Mouse (Mus musculus): ENCODE measurements at regions not wholly inside any gene's neighbourhood (a gene's known extent, or its start where the extent isn't known, plus 50 kb on each side); places are given as distances from the start of the nearest gene placed in this dataset.

DNA sequence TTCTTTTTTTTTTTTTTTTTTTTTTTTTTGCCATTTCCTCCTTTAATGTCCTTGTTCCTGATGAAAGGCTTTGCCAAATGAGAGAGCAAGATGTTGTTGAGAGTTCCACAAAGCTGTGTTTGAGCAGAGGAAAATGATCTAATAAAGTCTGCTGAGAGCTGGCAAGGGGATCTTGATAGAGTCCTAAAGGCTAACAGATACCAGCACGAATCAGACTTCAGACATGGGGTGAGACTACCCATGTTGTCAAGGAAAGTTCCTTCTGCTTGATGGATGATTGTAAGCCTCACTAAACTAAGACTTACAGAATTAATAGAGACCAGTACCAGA lies 665.2 kb upstream of the Fam92a start:
- intact Hi-C loops (cut with DNase I) = no loop called here
- DNase-seq (ENCODE audit: low spot score) = no peak

DNA sequence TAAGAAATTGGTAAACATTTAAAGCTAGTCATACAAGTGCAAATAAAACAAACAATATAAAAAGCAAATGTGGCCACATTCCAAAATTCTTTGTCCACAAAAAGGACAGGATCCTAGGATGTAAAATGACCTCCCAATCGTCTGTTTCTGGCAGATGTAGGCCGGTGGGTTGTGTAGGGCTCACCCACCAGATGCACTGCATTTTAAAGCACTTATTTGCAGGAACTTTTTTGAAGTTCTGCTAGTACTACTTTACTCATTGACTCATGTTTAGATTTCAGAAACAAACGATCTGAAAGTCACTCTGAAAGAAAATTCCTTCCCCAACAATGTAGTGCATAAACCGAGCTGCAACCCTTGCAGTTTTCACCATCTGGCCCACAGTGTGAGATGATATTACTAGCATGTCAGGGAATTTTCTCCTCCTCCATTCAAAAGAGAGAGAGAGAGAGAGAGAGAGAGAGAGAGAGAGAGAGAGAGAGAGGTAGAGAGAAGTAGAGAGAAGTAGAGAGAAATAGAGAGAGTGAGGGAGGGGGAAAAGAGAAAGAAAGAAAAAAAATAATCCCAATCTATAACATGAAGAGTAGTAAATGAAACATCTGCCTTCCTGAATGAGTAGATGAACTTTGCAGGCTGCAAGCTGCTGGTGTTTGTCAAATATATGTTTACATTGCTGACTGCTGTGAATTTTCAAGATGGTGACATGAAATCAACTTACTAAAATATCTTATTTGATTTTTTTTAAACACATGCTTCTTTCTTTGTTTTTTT lies 664.7 kb upstream of the Fam92a start:
- no peak for DNase-seq (ENCODE audit: low spot score)
- intact Hi-C loops (cut with DNase I) = no loop called here

DNA sequence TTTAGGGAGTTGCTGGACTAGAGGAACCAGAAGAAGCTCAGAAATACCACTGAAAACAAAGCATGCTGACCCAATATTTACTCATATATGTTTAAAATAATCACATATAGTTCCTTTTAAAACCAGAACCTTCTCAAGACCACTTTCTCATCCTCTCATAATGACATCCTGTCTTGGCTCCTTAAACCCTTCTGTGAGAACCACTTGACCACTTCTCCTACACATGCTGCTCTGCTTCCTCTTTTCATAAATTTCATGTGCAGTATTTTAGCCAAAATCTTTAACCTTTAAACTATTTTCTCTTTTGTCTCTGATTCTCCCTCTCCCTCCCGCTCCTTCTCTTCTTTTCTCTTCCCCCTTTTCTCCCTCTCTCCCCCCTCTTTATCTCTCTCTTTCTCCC lies 654.6 kb upstream of the Fam92a start:
- intact Hi-C loops (cut with DNase I) = no loop called here
- no peak for DNase-seq (ENCODE audit: low spot score)

DNA sequence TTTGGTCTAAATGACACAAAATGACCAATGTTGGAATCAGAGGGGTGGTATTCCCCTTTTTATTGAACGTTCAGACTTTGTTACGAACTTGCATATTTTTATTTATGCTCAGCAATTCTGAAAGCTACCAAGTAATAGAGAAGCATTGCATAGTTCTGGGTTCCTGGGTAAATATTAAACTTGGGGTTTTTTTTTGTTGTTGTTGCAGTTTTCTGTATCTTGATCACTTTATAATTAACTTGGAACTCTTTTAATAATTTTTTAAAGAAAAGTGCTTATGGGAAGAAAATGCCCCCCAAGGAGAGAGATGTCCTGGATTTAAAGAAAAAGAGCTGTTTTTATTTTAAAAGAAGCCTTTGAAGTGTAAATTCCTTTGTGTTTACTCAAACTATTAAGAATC lies 642.4 kb upstream of the Fam92a start:
- DNase-seq (ENCODE audit: low spot score) = no peak
- intact Hi-C loops (cut with DNase I) = no loop called here

DNA sequence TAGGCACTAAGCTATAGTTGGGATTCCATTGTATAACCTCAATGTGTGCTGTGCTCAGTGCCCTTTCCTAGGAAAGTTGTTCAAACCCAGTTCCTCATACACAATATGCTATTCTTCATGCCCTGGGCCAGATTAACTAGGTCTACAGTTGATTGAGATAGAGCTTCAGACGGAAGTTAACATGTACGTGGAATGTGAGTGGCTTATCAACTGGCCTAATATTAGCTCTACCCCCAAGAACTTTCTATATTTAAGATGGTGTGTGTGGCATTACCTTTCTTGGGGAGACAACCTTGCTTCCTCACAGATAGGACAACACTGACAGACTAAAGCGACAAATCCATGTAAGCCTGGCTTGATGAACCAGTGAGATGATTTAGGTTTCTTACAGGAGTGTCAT lies 629.4 kb upstream of the Fam92a start:
- intact Hi-C loops (cut with DNase I) = no loop called here
- no peak for DNase-seq (ENCODE audit: low spot score)

DNA sequence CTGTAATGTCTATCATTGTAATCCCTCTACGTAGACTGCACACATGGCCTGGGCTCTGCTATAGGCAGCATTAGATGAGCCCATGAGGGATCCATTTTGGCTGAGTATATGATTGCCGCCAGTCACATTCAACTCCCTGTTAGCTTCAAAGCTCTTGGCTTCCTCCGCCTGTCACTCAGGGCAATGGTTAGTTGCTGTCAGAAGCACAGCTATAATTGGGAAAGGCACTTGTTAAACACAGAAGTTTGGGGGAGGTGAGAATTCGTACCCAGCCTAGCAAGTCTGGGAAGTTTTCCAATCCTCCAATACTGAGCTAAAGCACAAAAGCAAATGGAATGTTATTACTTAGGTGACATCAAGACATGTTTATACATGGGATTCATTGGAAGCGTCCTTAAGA lies 627.7 kb upstream of the Fam92a start:
- intact Hi-C loops (cut with DNase I) = no loop called here
- DNase-seq (ENCODE audit: low spot score) = no peak

DNA sequence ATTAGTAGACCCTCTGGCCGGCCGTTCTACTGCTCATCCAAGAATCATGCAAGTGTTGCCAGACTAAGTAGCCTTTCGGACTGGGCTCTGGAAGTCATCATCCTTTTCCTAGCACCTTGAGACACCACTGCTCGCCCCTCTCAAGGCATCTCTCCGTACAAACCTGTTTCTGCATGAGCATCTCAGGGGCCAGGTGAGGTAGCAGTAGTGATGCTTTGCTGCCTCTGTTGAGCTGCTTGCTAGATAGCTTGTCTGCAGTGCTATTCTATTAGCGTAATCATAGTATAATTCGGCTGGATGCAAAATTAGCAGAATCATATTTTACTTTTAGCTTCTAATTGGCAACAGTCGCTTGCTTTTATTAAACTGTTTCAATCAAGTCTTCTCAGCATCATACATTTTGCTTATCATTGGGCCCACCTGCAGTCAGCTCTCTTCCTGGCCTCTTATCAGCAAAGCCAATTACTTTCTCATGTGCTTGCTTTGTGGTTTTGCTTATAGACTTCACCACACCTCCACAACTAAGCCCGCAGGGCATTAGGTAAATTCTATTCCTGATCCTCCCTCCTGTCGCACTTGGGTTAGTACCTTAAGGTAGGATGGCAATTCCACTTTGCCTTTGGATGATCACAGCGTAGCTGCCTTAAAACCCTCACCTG lies 621.1 kb upstream of the Fam92a start:
- DNase-seq (ENCODE audit: low spot score) = no peak
- intact Hi-C loops (cut with DNase I) = no loop called here

DNA sequence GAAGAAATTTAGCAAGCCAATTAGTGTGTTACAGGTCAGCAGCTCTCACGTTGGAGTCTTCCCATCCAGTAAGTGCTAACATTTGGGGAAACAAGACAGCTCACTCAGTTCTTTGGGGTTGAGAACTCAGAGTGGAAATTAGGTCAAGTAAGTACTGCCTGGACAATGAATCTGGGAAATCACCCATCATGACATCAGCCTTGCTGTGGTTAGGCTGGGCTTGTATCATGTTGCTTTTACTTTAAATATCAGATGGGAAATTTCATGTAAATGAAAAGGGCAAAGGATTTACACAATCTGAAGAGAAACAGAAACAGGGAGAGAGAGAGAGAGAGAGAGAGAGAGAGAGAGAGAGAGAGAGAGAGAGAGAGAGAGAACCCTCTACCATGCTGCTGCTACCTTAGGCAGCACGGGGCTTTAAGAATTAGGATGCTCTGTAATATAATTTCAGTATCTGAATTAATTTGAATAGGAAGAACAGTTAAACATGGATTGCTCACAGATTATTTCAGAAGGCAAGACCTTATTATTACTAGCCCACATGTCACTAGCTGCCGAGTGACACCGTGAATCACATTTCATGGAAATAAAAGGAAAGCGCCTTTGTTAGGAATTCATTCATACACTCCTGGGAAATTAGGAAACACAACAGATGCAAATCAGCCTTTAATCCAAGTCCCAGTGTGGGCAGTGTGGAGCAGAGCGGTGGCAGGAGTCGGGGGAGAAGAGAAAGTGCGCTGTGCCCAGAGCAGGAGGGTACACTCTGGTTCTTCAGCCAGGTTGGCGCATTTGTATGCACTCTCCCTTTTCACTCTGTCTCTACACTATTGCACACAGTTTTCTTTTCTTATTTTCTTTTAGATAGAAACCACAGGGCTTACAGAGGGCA lies 620.2 kb upstream of the Fam92a start:
- DNase-seq (ENCODE audit: low spot score) = no peak
- intact Hi-C loops (cut with DNase I) = no loop called here

DNA sequence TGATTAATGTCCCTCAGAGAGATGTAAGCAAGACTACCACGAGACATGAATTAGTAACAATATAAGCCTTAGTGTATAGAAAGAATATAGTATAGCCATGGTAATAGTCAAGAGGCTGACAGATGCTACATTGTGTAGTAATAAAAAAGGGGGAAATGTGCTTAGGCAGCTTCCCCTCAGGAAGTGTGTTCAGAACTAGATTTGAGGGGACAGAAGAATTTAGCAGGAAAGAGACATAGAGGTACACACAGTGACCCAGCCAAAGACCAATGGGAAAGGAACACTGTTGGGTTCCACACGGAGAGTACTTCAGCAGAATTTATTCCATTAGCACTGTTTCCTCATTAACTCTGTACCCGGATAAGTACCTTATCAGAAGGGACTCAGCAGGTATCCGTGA lies 614.0 kb upstream of the Fam92a start:
- no peak for DNase-seq (ENCODE audit: low spot score)
- intact Hi-C loops (cut with DNase I) = no loop called here

DNA sequence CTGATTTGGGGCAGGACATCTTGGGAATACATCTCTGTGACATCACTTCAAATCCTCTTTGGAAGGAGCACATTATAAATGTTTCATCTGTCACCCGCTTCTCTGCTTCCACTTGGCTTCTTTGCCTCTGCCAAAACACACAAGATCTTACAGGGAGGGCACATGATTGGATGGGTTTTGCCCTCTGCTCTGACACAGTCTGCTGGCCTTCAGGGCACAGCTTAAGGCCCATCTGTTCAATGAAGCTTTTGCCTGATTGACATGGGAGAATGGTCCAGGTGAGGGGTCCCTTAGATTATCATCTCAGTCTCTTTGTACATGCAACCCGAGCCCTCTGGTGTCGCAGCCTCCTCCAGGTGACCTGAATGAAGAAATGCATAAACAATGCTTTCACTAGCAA lies 612.7 kb upstream of the Fam92a start:
- no peak for DNase-seq (ENCODE audit: low spot score)

DNA sequence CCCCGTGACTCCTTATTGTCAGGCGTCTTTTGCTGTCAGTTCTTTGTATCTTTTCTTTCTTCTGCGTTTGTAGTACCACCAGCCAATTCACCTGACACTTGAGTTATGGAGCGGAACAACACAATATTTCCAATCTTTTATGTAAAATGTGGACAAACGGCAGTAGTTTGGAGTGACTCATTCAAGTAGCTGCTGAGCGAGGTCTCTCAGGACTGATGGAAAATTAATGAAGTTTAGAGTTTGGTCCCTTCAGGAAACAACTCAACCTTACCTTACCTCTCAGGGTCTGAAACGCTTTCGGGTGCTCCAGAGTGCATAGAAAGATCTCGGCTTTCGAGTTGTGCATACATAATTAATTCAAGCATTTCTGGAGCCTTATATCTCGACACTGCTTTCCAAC lies 612.3 kb upstream of the Fam92a start:
- intact Hi-C loops (cut with DNase I) = no loop called here
- DNase-seq (ENCODE audit: low spot score) = no peak

More for the DNA sequence above, 612.7 kb upstream of the Fam92a start:
- intact Hi-C loops (cut with DNase I) = no loop called here

DNA sequence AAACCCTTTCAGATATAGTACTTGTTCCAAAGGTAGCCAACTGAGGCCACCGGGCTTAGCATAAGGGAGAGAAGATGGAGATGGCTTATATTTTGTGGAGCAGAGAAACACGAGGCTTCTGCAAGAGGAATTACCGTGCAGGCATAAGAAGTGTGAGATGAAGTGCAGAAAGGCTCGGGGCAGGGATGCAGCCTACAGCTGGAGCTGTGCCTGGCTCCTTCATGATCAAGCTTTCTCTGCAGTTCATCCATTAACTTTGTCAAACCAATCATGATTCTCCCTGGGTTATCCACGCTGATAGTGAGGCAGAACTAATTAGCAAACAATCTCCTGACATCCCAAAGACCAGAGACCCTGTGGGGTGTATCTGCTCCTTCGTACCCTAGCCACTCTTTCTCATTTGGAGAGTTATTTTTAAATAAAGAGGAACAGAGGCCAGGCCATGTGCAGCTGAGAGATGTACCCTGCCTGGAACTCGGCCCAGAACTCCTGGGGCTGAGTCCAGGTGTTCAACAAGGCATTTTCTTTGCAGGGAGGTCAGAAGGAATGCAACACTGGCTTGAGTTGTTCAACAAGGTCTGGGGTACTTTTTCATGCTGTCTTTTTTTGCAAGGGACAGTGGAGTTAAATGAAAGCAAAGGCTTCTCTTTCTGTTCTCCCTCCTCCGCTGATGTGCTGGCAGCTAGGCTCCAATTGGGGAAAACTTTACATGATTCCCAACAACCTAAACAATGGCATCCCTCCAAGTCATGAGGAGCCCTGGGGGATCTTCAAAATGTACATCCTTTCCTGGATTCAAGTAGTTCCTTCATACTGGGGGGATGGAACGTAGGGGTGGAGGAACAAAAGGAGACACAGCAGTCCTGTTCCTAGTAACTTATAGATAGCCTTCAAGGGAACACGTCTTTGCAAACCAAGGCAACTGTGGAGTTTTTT lies 610.4 kb upstream of the Fam92a start:
- intact Hi-C loops (cut with DNase I) = no loop called here

DNA sequence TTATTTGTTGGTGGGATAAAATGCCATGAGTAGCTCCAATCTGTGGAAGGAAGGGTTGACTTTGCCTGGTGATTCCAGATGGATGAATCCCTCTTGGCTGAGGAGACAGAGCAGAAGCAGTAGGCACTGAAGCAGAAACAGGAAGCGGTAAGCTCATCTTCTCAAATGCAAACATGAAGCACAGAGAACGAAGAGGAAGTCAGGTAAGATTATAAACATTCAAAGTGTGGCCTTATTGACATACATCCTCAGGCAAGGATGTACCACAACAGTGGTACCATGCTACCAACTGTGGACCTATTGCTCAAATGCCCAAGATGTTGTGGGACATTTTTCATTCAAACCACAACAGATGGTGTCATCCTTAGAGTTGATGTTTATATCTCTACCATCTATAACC lies 608.4 kb upstream of the Fam92a start:
- intact Hi-C loops (cut with DNase I) = no loop called here
- DNase-seq (ENCODE audit: low spot score) = no peak

More for the DNA sequence above, 610.4 kb upstream of the Fam92a start:
- no peak for DNase-seq (ENCODE audit: low spot score)

DNA sequence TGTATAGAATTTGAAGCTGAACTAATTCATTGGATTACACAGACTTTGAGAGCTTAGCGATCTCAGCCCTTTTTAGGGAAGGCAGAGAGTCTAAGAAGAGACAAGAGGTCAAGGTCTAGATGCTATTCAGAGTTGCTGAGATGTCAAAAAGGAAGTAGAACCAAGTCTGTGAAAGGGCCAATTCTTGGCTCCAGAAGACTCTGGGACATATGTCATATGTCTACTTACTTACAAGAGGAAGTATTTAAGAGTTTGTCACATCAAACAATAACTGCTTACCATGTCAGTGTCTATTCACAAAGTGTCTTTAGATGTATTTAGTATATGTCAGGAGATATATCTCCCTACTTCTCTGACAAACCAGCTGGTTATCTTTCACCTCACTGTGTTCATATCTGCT lies 607.4 kb upstream of the Fam92a start:
- DNase-seq (ENCODE audit: low spot score) = no peak
- intact Hi-C loops (cut with DNase I) = no loop called here

DNA sequence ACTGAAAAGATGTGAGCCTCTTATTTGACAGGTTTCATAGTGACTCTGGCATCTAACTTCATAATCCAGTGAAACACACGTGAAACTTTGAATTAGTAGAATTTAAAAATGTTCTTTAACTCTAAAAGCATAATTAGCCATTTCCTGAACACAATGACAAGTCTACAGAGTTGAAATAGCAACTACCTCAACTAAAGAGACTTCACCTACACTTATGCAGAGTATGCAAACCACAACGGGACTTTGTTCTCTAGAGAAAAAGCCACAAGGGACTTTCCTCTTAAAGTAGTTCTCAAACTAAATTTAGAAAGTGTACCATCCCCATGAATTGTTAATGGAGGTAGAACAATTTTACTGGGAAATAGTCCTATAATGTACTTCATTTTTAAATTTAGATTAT lies 606.3 kb upstream of the Fam92a start:
- DNase-seq (ENCODE audit: low spot score) = no peak
- intact Hi-C loops (cut with DNase I) = no loop called here

DNA sequence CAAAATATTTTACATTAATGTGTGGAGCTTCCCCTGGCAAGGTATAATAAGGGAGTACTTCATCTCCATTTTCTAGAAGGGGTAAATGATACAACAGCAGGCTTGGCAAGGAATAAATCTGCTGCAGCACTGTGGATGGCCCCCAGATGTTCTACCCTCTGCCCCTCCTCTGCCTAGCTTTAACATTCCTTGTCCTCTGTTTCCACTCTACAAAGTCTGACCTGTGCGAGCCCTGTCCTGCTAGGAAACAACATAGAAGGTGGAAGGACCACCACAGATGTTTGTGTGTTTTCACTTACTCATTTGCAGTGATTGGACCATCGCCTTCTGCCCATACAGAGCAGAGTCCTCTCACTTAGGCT lies 604.4 kb upstream of the Fam92a start:
- intact Hi-C loops (cut with DNase I) = no loop called here
- no peak for DNase-seq (ENCODE audit: low spot score)

DNA sequence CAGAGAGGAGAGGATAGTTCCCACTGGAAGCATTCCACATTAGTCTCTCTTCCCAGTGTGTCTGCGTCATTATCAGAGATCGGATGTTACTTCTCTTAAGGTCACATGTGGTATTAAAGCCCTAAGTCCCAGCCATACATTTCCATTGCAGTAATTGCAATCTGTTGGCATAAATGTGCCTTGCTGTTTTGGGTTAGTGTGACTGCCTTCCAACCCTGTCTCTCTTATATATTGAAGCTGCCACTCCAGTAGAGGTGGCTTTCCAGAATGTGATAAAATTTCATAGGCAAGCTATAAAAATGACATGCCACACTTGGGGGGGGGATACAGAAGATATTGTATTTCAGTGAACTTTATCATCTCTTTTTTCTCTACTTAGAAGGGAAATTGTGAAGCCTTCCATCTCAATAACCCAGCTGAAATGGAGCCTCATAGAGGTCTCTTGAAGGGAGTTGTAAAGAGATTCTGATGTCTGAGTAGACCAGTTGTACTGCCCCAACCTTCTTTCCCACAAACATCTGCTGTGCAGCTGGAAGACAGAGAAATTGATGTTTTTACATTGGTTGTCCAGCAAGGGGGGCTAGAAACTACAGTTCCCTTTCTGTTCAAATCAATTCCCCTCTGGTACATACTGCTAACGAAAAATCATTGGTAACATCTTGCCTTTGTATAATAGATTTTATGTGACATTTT lies 603.9 kb upstream of the Fam92a start:
- no peak for DNase-seq (ENCODE audit: low spot score)
- intact Hi-C loops (cut with DNase I) = no loop called here

DNA sequence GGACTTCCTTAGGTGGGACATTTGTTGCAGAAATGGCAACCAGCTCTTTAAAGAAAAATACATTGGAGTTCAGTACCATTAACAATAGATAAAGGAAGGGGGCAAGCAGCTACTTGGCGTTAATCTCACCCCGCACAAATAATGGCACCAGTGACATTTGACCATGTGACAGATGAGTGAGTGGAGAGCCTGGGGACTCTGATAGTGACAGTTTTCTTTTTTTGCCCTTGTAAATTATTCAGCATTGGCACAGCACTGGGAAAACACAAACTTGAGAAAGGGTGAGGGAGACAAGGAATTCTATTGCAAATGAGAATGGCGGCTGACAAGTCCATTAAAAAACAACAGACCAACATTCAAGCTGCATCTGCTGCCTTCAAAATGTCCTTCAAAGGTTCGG lies 603.3 kb upstream of the Fam92a start:
- no peak for DNase-seq (ENCODE audit: low spot score)
- intact Hi-C loops (cut with DNase I) = no loop called here

DNA sequence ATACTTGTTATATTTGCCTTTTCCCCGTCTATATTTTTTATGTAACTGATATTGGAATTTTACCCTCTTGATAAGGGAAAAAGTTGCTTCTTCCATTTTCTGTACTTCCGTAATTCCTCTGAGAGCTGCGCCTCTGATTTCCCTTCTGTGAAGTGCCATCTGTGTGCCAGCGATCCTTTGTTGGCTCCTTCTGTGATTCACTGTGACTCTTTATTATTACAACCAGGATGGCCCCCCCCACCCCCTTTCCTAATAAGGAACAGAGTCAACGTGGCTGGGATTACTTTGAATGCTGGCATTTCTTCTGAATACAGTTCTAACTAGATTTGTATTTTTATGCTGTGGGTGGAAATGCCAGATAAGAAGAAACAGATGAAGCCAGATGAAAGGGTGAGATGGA lies 602.9 kb upstream of the Fam92a start:
- intact Hi-C loops (cut with DNase I) = no loop called here
- DNase-seq (ENCODE audit: low spot score) = no peak

DNA sequence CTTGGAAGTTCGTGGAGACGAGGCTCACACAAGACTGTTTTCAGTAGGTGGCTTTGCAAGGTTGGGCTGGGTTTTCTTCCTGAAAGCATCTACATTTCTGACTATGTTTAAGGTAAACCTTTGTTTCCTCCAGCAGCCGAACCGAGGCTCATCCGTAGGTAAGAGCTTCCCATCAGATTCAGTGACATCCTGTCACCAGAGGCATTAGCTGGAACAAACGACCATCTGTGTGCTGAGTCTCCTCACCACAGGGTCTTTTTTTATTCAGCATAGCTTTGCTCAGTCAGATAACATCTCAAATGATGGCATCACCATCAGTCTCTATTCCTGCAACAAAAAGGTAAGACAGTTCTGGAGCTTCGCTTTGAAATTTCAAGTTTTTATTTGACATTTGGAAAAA lies 601.4 kb upstream of the Fam92a start:
- no peak for DNase-seq (ENCODE audit: low spot score)
- intact Hi-C loops (cut with DNase I) = no loop called here
